Mouse (Mus musculus) forebrain, postnatal 0 days (tissue): ENCODE data around the gene Whamm. TPM values are rescaled to one million over a fixed set of nuclear protein-coding genes. Genes with fewer than 3 reads are reported as not detected.

ENCODE experiments used
- ATAC-seq: fragments of 200-750 bp; cut with Nextera tagmentation; 2 replicates; pipeline ENCODE4 v1.8.0; 2017; ENCODE audit warnings: mild to moderate bottlenecking, moderate library complexity
- DNase-seq: peaks from one replicate; pipeline ENCODE4 v3.0.0-alpha.2; 2015
- H3K27ac ChIP-seq: fragments of 300-500 bp; sonication (generic); 2 replicates; pipeline ENCODE4 v1.5.1; 2014; ENCODE audit warnings: low read depth, mild to moderate bottlenecking, antibody characterized with exemption, low read length, moderate library complexity, mixed read lengths
- H3K27me3 ChIP-seq: fragments of 300-500 bp; sonication (generic); 2 replicates; pipeline ENCODE4 v1.6.1; 2014; ENCODE audit warnings: mild to moderate bottlenecking, low read length, mixed read lengths; ENCODE audit not compliant: insufficient read depth
- H3K36me3 ChIP-seq: fragments of 300-500 bp; sonication (generic); 2 replicates; pipeline ENCODE4 v1.6.1; 2014; ENCODE audit warnings: mild to moderate bottlenecking, moderate library complexity; ENCODE audit not compliant: insufficient read depth
- H3K4me1 ChIP-seq: fragments of 300-500 bp; sonication (generic); 2 replicates; pipeline ENCODE4 v1.6.1; 2014; ENCODE audit warnings: antibody characterized with exemption; ENCODE audit not compliant: insufficient read depth
- H3K4me2 ChIP-seq: fragments of 300-500 bp; sonication (generic); 2 replicates; pipeline ENCODE4 v1.6.1; 2014; ENCODE audit warnings: low read depth, mild to moderate bottlenecking, moderate library complexity
- H3K4me3 ChIP-seq: fragments of 300-500 bp; sonication (generic); 2 replicates; pipeline ENCODE4 v1.5.1; 2014; ENCODE audit warnings: low read depth, low read length, mixed read lengths
- H3K9ac ChIP-seq: fragments of 300-500 bp; sonication (generic); 2 replicates; pipeline ENCODE4 v1.6.1; 2014; ENCODE audit warnings: mild to moderate bottlenecking
- H3K9me3 ChIP-seq: fragments of 300-500 bp; sonication (generic); 2 replicates; pipeline ENCODE4 v1.6.1; 2016; ENCODE audit warnings: low read length
- CTCF ChIP-seq: sonication (generic); IDR thresholded peaks from 2 replicates; pipeline ENCODE4 v1.5.1; 2016; ENCODE audit warnings: antibody characterized with exemption, control low read depth, low read depth
- WGBS: fragments of 180-500 bp; shearing (Covaris S2); extraction: QIAGEN DNeasy Blood & Tissue Kit; methylation state at CpG from one replicate; pipeline ENCODE4 v1.1.7; 2014; 5-methylcytosine and 5-hydroxymethylcytosine counted together
- microRNA counts: library from miRNA; unstranded; fragments of <30 nt; microRNA quantifications from one replicate; lab custom pipeline; 2015
- polyA plus RNA-seq: library from polyadenylated mRNA; unstranded; fragments of >200 nt; fragmentation: Nextera tagmentation; extraction: Ambion mirVana; gene quantifications from 2 replicates; pipeline ENCODE4 v1.2.1, GENCODE M21; 2015
- total RNA-seq: library from RNA; depleted of rRNA; stranded (reverse); fragments of >200 nt; gene quantifications from 2 replicates; pipeline ENCODE4 v1.2.3, GENCODE M21; 2014; rRNA removed

Gene Whamm
- total and polyA plus RNA-seq, 2 experiments from 2014 or later: 5.4 to 8.7 TPM

GRCm38 (mm10) chr7:81631261-81631660 is 60.2 kb downstream of the Whamm start:
- Histone ChIP-seq H3K4me3 (no peak overlapping the region), H3K4me2 (no peak overlapping the region), H3K27me3 (no peaks in the 10 kb centered on the region), H3K9ac (no peak overlapping the region), H3K36me3 (no peaks in the 10 kb centered on the region), H3K9me3 (no peaks in the 10 kb centered on the region), H3K4me1 (no peaks in the 10 kb centered on the region), H3K27ac (no peak overlapping the region)
- no peak for ATAC-seq
- DNase-seq: no peak
- no peak for TF ChIP-seq CTCF
- WGBS: 85% methylated on average over 8 of the region's 8 CpGs

- WGBS: 75% methylated on average over 6 of the region's 6 CpGs
- no peak for TF ChIP-seq CTCF
- Histone ChIP-seq H3K4me3 (no peak overlapping the region), H3K9me3 (no peaks in the 10 kb centered on the region), H3K27ac (no peak overlapping the region), H3K27me3 (no peaks in the 10 kb centered on the region), H3K36me3 (no peaks in the 10 kb centered on the region), H3K4me1 (no peaks in the 10 kb centered on the region), H3K4me2 (no peak overlapping the region), H3K9ac (no peak overlapping the region)
- ATAC-seq (no peak), DNase-seq (no peak)
These were observed 61.5 kb downstream of the Whamm start for GRCm38 (mm10) chr7:81632586-81632985.

- no peak overlapping the region for H3K4me2 ChIP-seq
- H3K9me3 ChIP-seq: no peaks in the 10 kb centered on the region
- H3K27me3 ChIP-seq: no peaks in the 10 kb centered on the region
- H3K36me3 ChIP-seq: no peaks in the 10 kb centered on the region
- no peak overlapping the region for H3K9ac ChIP-seq
- no peak overlapping the region for H3K4me3 ChIP-seq
- ATAC-seq (no peak), DNase-seq (no peak)
- H3K27ac ChIP-seq: no peak overlapping the region
- no peak for TF ChIP-seq CTCF
- 77% methylated on average over 6 of the region's 6 CpGs for WGBS
- H3K4me1 ChIP-seq: no peaks in the 10 kb centered on the region
These were observed 70.0 kb downstream of the Whamm start for GRCm38 (mm10) chr7:81641101-81641500.

- DNase-seq (no peak), ATAC-seq (no peak)
- H3K4me1 ChIP-seq: no peaks in the 10 kb centered on the region
- H3K27ac ChIP-seq: no peak overlapping the region
- no peaks in the 10 kb centered on the region for H3K36me3 ChIP-seq
- H3K9me3 ChIP-seq: no peaks in the 10 kb centered on the region
- TF ChIP-seq CTCF: no peak
- WGBS: 39% methylated on average over 7 of the region's 7 CpGs
- no peak overlapping the region for H3K4me2 ChIP-seq
- no peak overlapping the region for H3K9ac ChIP-seq
- H3K4me3 ChIP-seq: no peak overlapping the region
- no peaks in the 10 kb centered on the region for H3K27me3 ChIP-seq
These were observed 73.6 kb downstream of the Whamm start for GRCm38 (mm10) chr7:81644551-81645235.

MicroRNA genes within 50 kb of the gene (microRNA counts, 519-probe panel; counts per million panel counts)
- 1,211 counts per million, percentile 8 among the panel's probes with 10 or more counts for microRNA mmu-miR-1839-3p (lab: Ali Mortazavi, UCI)
- microRNA mmu-miR-1839-5p (lab: Ali Mortazavi, UCI): 4,417 counts per million, percentile 56 among the panel's probes with 10 or more counts

Other genes with a start within 250 kb of the Whamm start
- gene Rps17, start 226.0 kb upstream of the Whamm start, total RNA-seq: 883 and 1,228 TPM in 2 replicates
- gene Rps17, start 226.0 kb upstream of the Whamm start, polyA plus RNA-seq: 706 and 832 TPM in 2 replicates
- gene Cpeb1, start 115.8 kb upstream of the Whamm start, total RNA-seq: 5.2 and 6.7 TPM in 2 replicates
- gene Cpeb1, start 115.8 kb upstream of the Whamm start, polyA plus RNA-seq: 2.2 and 5.1 TPM in 2 replicates
- 165 and 180 TPM in 2 replicates for gene Ap3b2, start 77.3 kb upstream of the Whamm start, total RNA-seq
- 94.9 and 107 TPM in 2 replicates for gene Ap3b2, start 77.3 kb upstream of the Whamm start, polyA plus RNA-seq
- gene BC048679, start 73.0 kb upstream of the Whamm start, total RNA-seq: not detected in 2 replicates
- gene BC048679, start 73.0 kb upstream of the Whamm start, polyA plus RNA-seq: not detected in 2 replicates
- gene Fsd2, start 4.3 kb upstream of the Whamm start, total RNA-seq: 0.15 and 0.48 TPM in 2 replicates
- 0.16 and 0.31 TPM in 2 replicates for gene Fsd2, start 4.3 kb upstream of the Whamm start, polyA plus RNA-seq
- 23.9 and 27.9 TPM in 2 replicates for gene Homer2, start 136.3 kb downstream of the Whamm start, total RNA-seq
- 23.5 and 28.8 TPM in 2 replicates for gene Homer2, start 136.3 kb downstream of the Whamm start, polyA plus RNA-seq
- 105 and 125 TPM in 2 replicates for gene Ramac, start 191.7 kb downstream of the Whamm start, total RNA-seq
- gene Ramac, start 191.7 kb downstream of the Whamm start, polyA plus RNA-seq: 186 and 200 TPM in 2 replicates
- gene 3110040N11Rik, start 218.2 kb downstream of the Whamm start, total RNA-seq: 46.3 and 50.9 TPM in 2 replicates
- gene 3110040N11Rik, start 218.2 kb downstream of the Whamm start, polyA plus RNA-seq: 59.3 and 59.8 TPM in 2 replicates